Mouse (Mus musculus) bone marrow macrophage, adult 2 months (primary cell): ENCODE data around the gene Cebpe.

ENCODE experiments used
- CTCF ChIP-seq: IDR thresholded peaks from 2 replicates; pipeline ENCODE4 v1.5.1; 2012; ENCODE audit warnings: low read depth, mild to moderate bottlenecking, low read length, moderate library complexity
- POLR2A ChIP-seq: IDR thresholded peaks from 2 replicates; pipeline ENCODE4 v1.6.1; 2012; ENCODE audit warnings: mild to moderate bottlenecking, low read depth, low read length, borderline replicate concordance

DNA sequence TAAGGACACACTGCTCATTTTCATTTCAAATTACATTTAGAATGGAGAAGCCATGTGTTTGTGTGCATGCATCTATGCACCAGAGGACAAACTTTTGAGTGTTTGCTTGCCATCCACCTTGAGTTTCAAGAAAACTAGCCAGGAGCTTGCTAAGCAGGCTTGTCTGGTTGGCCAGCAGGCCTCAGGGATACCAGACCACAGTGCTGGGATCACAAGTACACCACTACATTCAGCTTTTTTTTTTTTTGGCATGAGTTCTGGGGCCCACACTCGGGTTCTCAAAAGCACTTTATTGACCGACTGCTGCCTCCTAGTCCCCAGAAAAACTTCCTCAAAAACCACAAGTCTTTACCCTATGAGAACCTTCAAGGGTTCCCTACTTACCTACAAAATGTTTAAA lies 37.7 kb downstream of the Cebpe start:
- no peak for TF ChIP-seq CTCF
- TF ChIP-seq POLR2A = no peak
